Mouse (Mus musculus) layer of hippocampus, postnatal 36 days (tissue): ENCODE measurements at regions not wholly inside any gene's neighbourhood (a gene's known extent, or its start where the extent isn't known, plus 50 kb on each side); places are given as distances from the start of the nearest gene placed in this dataset.
"Not testable (repeated sequence)": the region's sequence is repeated elsewhere in the genome, so short reads cannot be mapped to it uniquely, and the experiment has no call there.

Experiments used
- DNase-seq, 2 experiments: peaks; one replicate each; pipeline ENCODE4 v3.0.0; 2022

DNA sequence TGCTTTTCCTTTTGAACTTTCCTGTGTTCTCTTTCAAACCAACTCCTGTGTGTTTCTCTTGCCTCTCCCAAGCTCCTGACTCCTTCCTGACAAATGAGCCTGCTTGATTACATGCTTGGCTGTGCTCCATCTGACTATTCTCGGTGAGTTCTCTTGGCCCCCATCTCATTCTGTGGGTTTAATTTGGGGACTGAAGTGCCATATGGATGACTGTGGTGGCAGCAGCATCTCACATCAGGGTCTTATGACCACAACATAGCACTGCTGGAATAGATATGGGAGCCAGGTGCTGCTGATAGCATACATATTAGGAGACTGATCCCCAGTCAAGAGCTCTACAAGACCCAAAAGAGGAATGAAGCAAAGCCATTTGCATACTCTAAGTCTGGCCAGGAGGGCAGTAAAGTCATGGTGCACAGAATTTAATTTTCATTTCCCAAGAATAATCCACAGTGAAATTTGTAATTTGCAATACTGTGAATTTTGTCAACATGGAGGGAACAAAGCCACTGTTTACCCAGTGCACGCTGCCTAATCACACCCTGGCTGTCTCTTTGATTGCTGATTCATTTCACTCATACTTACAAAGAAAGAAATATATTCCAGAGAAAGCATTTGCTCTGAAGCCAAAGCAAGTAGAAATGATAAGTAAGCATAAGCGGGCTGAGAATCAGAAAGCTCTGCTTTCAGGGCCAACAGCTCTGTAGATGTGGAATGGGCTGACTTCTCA is 1478.4 kb upstream of the Gm7489 start:
- DNase-seq, result no peak

DNA sequence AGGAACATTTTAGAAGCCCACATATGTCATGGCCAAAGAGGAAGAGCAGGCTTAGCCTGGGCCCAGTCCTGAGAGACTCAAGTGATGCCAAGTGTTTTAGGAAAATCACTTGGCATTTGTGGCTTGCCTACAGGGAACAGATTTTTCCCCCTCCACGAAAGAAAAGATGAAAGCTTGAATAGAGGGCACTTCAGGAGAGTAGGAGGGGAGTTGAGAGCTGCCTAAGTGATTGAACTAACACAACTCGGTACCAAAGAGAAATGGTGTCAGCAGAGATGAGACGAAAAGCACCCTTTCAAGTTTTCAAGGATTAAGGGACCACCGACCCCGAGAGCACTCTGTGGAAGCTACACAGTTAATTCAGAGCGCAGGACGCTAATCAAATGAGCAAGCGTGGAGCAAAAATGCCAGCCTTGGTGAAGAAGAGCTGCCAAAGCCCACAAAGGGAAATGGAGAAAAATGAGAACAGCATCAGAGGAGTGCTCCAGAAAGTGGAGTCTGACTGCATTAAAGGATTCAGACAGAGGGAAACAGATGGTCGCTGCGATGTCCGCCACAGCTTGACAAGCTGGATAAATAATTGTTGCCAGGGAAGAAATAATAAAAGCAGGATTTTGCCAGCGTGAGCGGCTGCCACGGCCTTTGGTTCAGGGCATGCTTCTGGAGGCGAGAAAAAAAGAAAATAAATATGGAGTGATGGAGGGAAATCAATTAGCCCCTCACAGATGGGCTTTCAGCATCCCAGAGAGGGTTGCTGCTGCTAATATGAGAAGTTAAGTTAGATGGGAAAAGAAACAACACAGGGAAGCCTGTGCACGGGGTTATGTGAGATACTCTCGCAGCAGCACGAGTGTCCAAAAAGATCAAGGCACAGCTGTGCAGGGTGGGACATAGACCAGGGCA is 1471.6 kb upstream of the Gm7489 start:
- peak; percentile 64 to 71 for DNase-seq

- no peak for DNase-seq
Observed at GRCm38 (mm10) chr15:52425976-52426375, 1458.7 kb upstream of the Gm7489 start.

DNA sequence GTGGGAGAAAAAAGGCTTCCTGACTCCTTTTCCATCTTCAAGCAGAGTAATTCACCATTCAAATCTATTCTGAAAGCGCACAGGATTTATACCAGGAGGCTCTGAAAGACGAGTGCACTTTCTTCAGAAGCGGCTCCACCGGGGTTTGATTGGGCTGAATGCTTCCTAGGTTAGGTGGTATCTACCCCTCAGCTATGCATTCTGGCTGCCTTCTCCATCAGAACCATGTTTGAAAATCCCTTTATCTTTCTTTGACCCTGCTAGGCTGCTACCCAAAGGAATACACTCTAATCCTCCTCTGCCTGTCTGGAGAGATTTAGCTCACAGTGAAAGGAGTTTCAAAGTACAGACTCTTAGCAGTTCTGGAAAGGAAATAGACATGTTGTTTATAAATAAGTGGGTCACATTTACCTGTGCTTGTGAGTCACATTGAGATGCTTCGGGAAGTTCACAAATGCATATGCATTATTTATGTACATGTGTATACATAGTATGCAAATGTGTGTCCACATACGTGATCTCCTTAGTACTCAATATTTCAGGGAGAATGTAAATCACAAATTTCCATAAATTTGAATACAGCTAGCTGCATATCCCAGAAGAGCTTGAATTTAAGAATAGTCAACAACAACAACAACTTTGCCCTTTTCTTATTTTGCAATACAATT is 1454.1 kb upstream of the Gm7489 start:
- no peak for DNase-seq

- no peak for DNase-seq
Observed at GRCm38 (mm10) chr15:52433639-52434038, 1451.1 kb upstream of the Gm7489 start.

- DNase-seq, result no peak
Observed at GRCm38 (mm10) chr15:52438403-52438802, 1446.3 kb upstream of the Gm7489 start.

GRCm38 (mm10) chr15:52458782-52459181 is 1425.9 kb upstream of the Gm7489 start:
- DNase-seq, result peak; percentile 82 to 86

DNA sequence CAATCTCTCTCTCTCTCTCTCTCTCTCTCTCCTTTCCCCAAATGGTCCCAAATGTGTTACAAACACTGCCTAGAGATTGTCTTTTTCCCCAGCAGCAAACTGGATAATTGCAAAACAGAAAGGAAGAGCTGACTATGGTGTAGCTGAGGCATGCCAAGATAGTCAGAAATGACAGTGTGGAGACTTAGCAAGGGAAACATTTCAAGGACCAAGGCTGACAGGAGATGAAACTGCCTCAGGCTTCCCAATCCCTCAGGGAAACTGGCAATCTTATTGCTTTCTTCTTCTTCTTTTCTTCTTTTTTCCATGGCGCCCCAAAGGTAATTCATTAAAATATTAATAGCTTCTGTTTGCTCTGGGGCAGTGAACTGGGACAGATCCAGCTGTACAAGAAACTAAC is 1425.4 kb upstream of the Gm7489 start:
- DNase-seq, result no peak

GRCm38 (mm10) chr15:52464226-52465138 is 1420.2 kb upstream of the Gm7489 start:
- DNase-seq, result no peak

DNA sequence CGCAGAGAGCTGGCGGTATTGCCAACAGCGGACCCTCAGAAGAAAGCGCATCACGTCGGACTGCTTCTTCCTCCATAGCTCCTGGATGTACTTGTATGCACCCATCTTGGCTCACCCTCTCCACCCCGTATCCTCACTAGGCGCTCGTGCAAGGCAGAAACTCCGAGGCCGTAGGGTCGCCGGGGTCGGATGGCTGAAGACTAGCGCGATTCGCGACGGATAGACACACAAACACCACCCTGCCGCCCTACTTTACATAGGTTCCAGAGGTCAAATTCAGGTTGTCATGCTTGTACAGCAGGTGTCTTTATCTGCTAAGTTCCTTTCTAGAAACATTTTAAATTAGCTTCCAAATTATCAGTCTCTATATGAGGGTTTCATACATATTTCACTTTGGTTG is 1406.6 kb upstream of the Gm7489 start:
- not testable (repeated sequence) for DNase-seq

GRCm38 (mm10) chr15:52480834-52481233 is 1403.9 kb upstream of the Gm7489 start:
- DNase-seq, result no peak

GRCm38 (mm10) chr15:52483598-52484165 is 1401.0 kb upstream of the Gm7489 start:
- DNase-seq, result no peak

GRCm38 (mm10) chr15:52484276-52484675 is 1400.4 kb upstream of the Gm7489 start:
- no peak for DNase-seq

- no peak for DNase-seq
Observed at GRCm38 (mm10) chr15:52505278-52505831, 1379.4 kb upstream of the Gm7489 start.

GRCm38 (mm10) chr15:52506930-52507329 is 1377.8 kb upstream of the Gm7489 start:
- peak; percentile 14 to 28 for DNase-seq

DNA sequence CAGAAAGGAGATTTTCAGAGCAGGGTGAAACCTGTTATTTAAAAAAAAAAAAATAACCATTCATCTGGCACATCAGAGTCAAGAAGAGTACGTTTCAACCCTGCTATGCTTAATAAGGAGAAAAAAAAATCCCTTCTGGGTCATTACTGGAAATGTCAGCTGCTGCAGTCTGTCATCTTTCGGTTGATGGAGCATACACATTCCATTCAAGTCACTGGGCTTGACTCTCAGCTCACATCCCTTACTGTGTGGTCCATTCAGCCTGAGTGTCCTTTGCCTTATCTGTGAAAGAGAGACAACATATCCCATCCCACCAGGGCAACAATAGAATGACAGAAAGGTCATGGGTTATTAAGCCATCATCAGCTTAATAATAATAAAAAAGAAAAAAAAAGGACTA is 1376.1 kb upstream of the Gm7489 start:
- DNase-seq, result no peak

GRCm38 (mm10) chr15:52510137-52510536 is 1374.6 kb upstream of the Gm7489 start:
- no peak for DNase-seq

GRCm38 (mm10) chr15:52536594-52536993 is 1348.1 kb upstream of the Gm7489 start:
- no peak for DNase-seq

GRCm38 (mm10) chr15:52558682-52559081 is 1326.0 kb upstream of the Gm7489 start:
- no peak for DNase-seq

- DNase-seq, result no peak
Observed at GRCm38 (mm10) chr15:52564078-52564477, 1320.6 kb upstream of the Gm7489 start.

GRCm38 (mm10) chr15:52565449-52565851 is 1319.3 kb upstream of the Gm7489 start:
- DNase-seq, result peak; percentile 10 to 15
